Mouse (Mus musculus) hindbrain, embryonic 13.5 days (tissue): ENCODE measurements at regions not wholly inside any gene's neighbourhood (a gene's known extent, or its start where the extent isn't known, plus 50 kb on each side); places are given as distances from the start of the nearest gene placed in this dataset.
"Not testable (repeated sequence)": the region's sequence is repeated elsewhere in the genome, so short reads cannot be mapped to it uniquely, and the experiment has no call there.

Experiments
- ATAC-seq: fragments of 200-750 bp; cut with Nextera tagmentation; 2 replicates; pipeline ENCODE4 v1.8.0; 2017; ENCODE audit warnings: moderate TSS enrichment; ENCODE audit not compliant: low FRiP score
- H3K27ac ChIP-seq: fragments of 300-500 bp; sonication (generic); 2 replicates; pipeline ENCODE4 v1.5.1; 2015; ENCODE audit warnings: inconsistent platforms, mild to moderate bottlenecking, moderate library complexity
- H3K27me3 ChIP-seq: fragments of 300-500 bp; sonication (generic); 2 replicates; pipeline ENCODE4 v1.6.1; 2015; ENCODE audit warnings: mild to moderate bottlenecking, inconsistent platforms
- H3K36me3 ChIP-seq: fragments of 300-500 bp; sonication (generic); 2 replicates; pipeline ENCODE4 v1.6.1; 2015; ENCODE audit warnings: mild to moderate bottlenecking, inconsistent platforms
- H3K4me1 ChIP-seq: fragments of 300-500 bp; sonication (generic); replicated peaks from 2 replicates; pipeline ENCODE4 v1.6.1; 2015; ENCODE audit warnings: inconsistent platforms
- H3K4me2 ChIP-seq: fragments of 300-500 bp; sonication (generic); 2 replicates; pipeline ENCODE4 v1.6.1; 2015; ENCODE audit warnings: inconsistent platforms, mild to moderate bottlenecking, moderate library complexity
- H3K4me3 ChIP-seq: fragments of 300-500 bp; sonication (generic); 2 replicates; pipeline ENCODE4 v1.5.1; 2015; ENCODE audit warnings: mild to moderate bottlenecking, inconsistent platforms
- H3K9ac ChIP-seq: fragments of 300-500 bp; sonication (generic); 2 replicates; pipeline ENCODE4 v1.6.1; 2015; ENCODE audit warnings: mild to moderate bottlenecking, inconsistent platforms
- H3K9me3 ChIP-seq: fragments of 300-500 bp; sonication (generic); 2 replicates; pipeline ENCODE4 v1.6.1; 2016; ENCODE audit warnings: inconsistent platforms
- WGBS: fragments of 180-500 bp; shearing (Covaris S2); methylation state at CpG from one replicate; pipeline ENCODE4 v1.1.7; 2015; 5-methylcytosine and 5-hydroxymethylcytosine counted together

- H3K4me3 ChIP-seq = no peak overlapping the region
- no peak for ATAC-seq
- no peaks in the 10 kb centered on the region for H3K9me3 ChIP-seq
- no peak overlapping the region for H3K4me2 ChIP-seq
- no peaks in the 10 kb centered on the region for H3K36me3 ChIP-seq
- no peak overlapping the region for H3K9ac ChIP-seq
- 75% methylated on average over 3 of the region's 3 CpGs for WGBS
- H3K27ac ChIP-seq = no peak overlapping the region
- H3K27me3 ChIP-seq = peaks cover 7% of the 10 kb centered on the region; the same call in 1 of the 2 replicates
- peaks cover 13% of the 10 kb centered on the region for H3K4me1 ChIP-seq
These were observed 171.9 kb upstream of the Pum3 start for GRCm38 (mm10) chr19:27601551-27601950.

DNA sequence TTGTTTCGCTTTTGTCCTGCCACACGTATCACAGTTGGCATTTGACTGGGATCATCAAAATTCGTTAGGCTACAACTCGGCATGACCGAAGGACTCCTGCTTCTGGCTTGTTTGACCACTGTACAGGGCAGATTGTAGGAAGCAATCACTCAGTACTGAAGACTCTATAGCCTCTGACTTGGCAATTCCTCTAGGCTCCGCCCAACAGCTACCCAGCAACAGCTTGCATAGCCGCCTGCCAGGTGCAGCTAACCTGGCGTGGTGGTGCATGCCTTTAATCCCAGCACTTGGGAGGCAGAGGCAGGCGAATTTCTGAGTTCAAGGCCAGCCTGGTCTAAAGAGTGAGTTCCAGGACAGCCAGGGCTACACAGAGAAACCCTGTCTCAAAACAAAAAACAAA is 170.8 kb upstream of the Pum3 start:
- not testable (repeated sequence) for H3K9me3 ChIP-seq, H3K4me2 ChIP-seq, H3K9ac ChIP-seq, H3K27me3 ChIP-seq, H3K36me3 ChIP-seq, H3K4me3 ChIP-seq
- Histone ChIP-seq H3K27ac (peak overlapping the region; percentile 64; the same call in 1 of the 2 replicates), H3K4me1 (peaks cover 13% of the 10 kb centered on the region)
- peak; percentile 18; the same call in 1 of the 2 replicates for ATAC-seq
- 89% methylated on average over 9 of the region's 9 CpGs for WGBS

GRCm38 (mm10) chr19:27599639-27600308 is 170.1 kb upstream of the Pum3 start:
- Histone ChIP-seq H3K4me2 (no peak overlapping the region), H3K4me3 (no peak overlapping the region), H3K4me1 (peaks cover 13% of the 10 kb centered on the region), H3K9ac (no peak overlapping the region), H3K27ac (peak overlapping the region; percentile 64), H3K36me3 (no peaks in the 10 kb centered on the region), H3K9me3 (no peaks in the 10 kb centered on the region), H3K27me3 (peaks cover 7% of the 10 kb centered on the region; the same call in 1 of the 2 replicates)
- peak; percentile 60; the same call in 1 of the 2 replicates for ATAC-seq
- WGBS = 37% methylated on average over 10 of the region's 10 CpGs

GRCm38 (mm10) chr19:27598350-27598749 is 168.7 kb upstream of the Pum3 start:
- peaks cover 7% of the 10 kb centered on the region; the same call in 1 of the 2 replicates for H3K27me3 ChIP-seq
- no peak overlapping the region for H3K9ac ChIP-seq
- no peak for ATAC-seq
- peaks cover 10% of the 10 kb centered on the region for H3K4me1 ChIP-seq
- no peaks in the 10 kb centered on the region for H3K36me3 ChIP-seq
- WGBS = 76% methylated on average over 5 of the region's 5 CpGs
- no peaks in the 10 kb centered on the region for H3K9me3 ChIP-seq
- no peak overlapping the region for H3K4me2 ChIP-seq
- no peak overlapping the region for H3K27ac ChIP-seq
- no peak overlapping the region for H3K4me3 ChIP-seq

GRCm38 (mm10) chr19:27585566-27585965 is 155.9 kb upstream of the Pum3 start:
- H3K27ac ChIP-seq = no peak overlapping the region
- H3K36me3 ChIP-seq = no peaks in the 10 kb centered on the region
- H3K9ac ChIP-seq = no peak overlapping the region
- H3K27me3 ChIP-seq = no peaks in the 10 kb centered on the region
- H3K4me2 ChIP-seq = no peak overlapping the region
- no peak for ATAC-seq
- H3K4me1 ChIP-seq = peaks cover 8% of the 10 kb centered on the region
- no peak overlapping the region for H3K4me3 ChIP-seq
- 80% methylated on average over 6 of the region's 6 CpGs for WGBS
- no peaks in the 10 kb centered on the region for H3K9me3 ChIP-seq

DNA sequence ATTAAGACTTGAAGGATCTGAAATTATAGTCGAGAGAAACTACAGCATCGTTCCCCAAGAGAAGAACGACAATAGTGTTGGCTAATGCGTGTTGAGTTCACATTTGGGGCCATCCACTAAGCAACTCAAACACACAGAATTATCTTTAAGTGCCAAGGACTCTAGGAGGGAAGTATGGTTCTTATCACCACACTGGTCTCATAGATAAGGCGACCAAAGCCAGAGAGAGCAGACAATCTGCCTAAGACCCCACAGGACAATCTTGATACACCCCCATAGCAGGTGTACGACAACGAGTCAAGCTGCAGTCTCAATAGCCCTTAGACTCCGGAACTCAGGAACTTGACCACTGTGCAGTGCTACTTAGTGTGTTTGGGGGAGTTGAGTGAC is 152.5 kb upstream of the Pum3 start:
- no peaks in the 10 kb centered on the region for H3K27me3 ChIP-seq
- WGBS = 83% methylated on average over 8 of the region's 8 CpGs
- H3K4me3 ChIP-seq = no peak overlapping the region
- peaks cover 8% of the 10 kb centered on the region for H3K4me1 ChIP-seq
- no peak for ATAC-seq
- no peak overlapping the region for H3K4me2 ChIP-seq
- no peaks in the 10 kb centered on the region for H3K9me3 ChIP-seq
- no peak overlapping the region for H3K9ac ChIP-seq
- no peaks in the 10 kb centered on the region for H3K36me3 ChIP-seq
- no peak overlapping the region for H3K27ac ChIP-seq

GRCm38 (mm10) chr19:27581362-27582110 is 151.9 kb upstream of the Pum3 start:
- no peaks in the 10 kb centered on the region for H3K27me3 ChIP-seq
- H3K4me2 ChIP-seq = no peak overlapping the region
- no peak overlapping the region for H3K4me3 ChIP-seq
- ATAC-seq = no peak
- no peaks in the 10 kb centered on the region for H3K9me3 ChIP-seq
- H3K9ac ChIP-seq = no peak overlapping the region
- 53% methylated on average over 6 of the region's 6 CpGs for WGBS
- H3K4me1 ChIP-seq = peaks cover 8% of the 10 kb centered on the region
- H3K36me3 ChIP-seq = no peaks in the 10 kb centered on the region
- H3K27ac ChIP-seq = no peak overlapping the region

DNA sequence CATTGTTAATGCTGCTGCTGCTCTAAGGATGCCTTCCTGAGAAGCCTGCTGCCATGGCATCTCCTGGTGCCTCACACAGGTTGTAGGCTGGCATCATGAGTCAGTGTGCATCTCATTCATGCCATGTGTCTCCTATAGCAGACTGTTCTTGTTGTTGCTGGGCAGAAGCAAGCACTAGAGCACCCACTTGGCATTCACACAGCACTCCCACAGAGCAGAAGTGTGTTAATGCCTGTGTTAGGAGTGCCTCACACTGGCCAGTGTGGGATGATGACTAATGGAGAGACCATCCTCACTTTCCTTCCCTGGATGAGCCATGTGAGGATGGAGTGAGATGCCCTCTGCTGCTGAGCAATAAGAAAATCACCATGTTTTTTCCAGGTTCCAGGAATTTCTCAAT is 146.9 kb upstream of the Pum3 start:
- no peaks in the 10 kb centered on the region for H3K36me3 ChIP-seq
- ATAC-seq = no peak
- peaks cover 5% of the 10 kb centered on the region for H3K4me1 ChIP-seq
- H3K9ac ChIP-seq = no peak overlapping the region
- H3K27me3 ChIP-seq = no peaks in the 10 kb centered on the region
- no peaks in the 10 kb centered on the region for H3K9me3 ChIP-seq
- no peak overlapping the region for H3K4me3 ChIP-seq
- H3K4me2 ChIP-seq = no peak overlapping the region
- no peak overlapping the region for H3K27ac ChIP-seq

DNA sequence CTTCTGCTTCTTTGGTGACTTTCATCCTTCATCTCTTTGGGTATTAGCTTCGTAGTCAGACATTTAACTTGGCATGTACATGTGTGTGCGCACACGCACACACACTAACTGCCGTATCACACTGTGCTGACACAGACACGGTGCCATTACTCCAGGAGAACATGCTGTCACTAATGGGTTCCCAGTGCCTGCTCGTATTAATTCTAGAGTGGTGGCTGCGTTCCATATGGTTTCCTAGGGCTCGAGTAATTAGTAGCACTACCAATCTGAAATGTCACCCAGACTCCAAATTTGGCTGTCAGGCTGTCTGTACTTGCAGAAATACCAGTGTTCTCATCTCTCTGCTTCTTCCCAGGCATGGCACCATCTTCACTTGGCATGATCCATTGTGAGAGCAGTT is 137.3 kb upstream of the Pum3 start:
- H3K4me3 ChIP-seq = no peak overlapping the region
- no peaks in the 10 kb centered on the region for H3K9me3 ChIP-seq
- H3K36me3 ChIP-seq = no peaks in the 10 kb centered on the region
- peaks cover 5% of the 10 kb centered on the region; the same call in 1 of the 2 replicates for H3K4me1 ChIP-seq
- H3K27ac ChIP-seq = no peak overlapping the region
- ATAC-seq = no peak
- no peaks in the 10 kb centered on the region for H3K27me3 ChIP-seq
- whole genome bisulfite sequencing = 82% methylated on average over 8 of the region's 8 CpGs
- H3K4me2 ChIP-seq = no peak overlapping the region
- H3K9ac ChIP-seq = no peak overlapping the region

GRCm38 (mm10) chr19:27566060-27566459 is 136.4 kb upstream of the Pum3 start:
- H3K27me3 ChIP-seq = no peaks in the 10 kb centered on the region
- H3K4me1 ChIP-seq = peaks cover 5% of the 10 kb centered on the region; the same call in 1 of the 2 replicates
- H3K4me3 ChIP-seq = no peak overlapping the region
- H3K9me3 ChIP-seq = no peaks in the 10 kb centered on the region
- no peak overlapping the region for H3K27ac ChIP-seq
- ATAC-seq = no peak
- no peaks in the 10 kb centered on the region for H3K36me3 ChIP-seq
- WGBS = 85% methylated on average over 3 of the region's 3 CpGs
- no peak overlapping the region for H3K4me2 ChIP-seq
- no peak overlapping the region for H3K9ac ChIP-seq

- H3K36me3 ChIP-seq = no peaks in the 10 kb centered on the region
- no peak for ATAC-seq
- peaks cover 5% of the 10 kb centered on the region; the same call in 1 of the 2 replicates for H3K4me1 ChIP-seq
- no peak overlapping the region for H3K27ac ChIP-seq
- H3K4me2 ChIP-seq = no peak overlapping the region
- H3K9ac ChIP-seq = no peak overlapping the region
- H3K4me3 ChIP-seq = no peak overlapping the region
- no peaks in the 10 kb centered on the region for H3K27me3 ChIP-seq
- H3K9me3 ChIP-seq = no peaks in the 10 kb centered on the region
- 62% methylated on average over 5 of the region's 5 CpGs for WGBS
These were observed 134.5 kb upstream of the Pum3 start for GRCm38 (mm10) chr19:27564086-27564485.

GRCm38 (mm10) chr19:27563592-27563991 is 134.0 kb upstream of the Pum3 start:
- H3K36me3 ChIP-seq = no peaks in the 10 kb centered on the region
- ATAC-seq = no peak

DNA sequence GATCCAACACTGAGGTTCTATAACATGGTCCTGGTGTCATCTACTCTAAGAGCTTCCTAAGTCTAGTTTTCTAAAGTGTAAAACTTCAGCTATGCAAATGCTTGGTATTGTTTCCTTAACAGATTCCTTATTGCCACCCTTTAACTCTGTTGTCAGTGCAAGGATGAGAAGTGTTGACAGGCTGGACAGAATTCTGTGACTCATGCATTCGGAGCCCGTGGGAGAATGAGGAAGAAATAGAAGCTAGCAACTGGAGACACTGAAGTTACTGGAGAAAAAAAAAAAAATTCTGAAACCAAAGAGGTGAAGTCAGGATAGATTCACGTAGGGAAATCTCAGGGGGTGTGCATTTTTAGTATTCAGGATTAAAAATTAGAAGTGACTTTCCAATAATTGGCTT is 128.6 kb upstream of the Pum3 start:
- ATAC-seq = no peak
- WGBS = 83% methylated on average over 3 of the region's 3 CpGs
- Histone ChIP-seq H3K27me3 (peaks cover 5% of the 10 kb centered on the region; the same call in 1 of the 2 replicates), H3K4me1 (no peaks in the 10 kb centered on the region), H3K4me2 (no peak overlapping the region), H3K36me3 (no peaks in the 10 kb centered on the region), H3K27ac (no peak overlapping the region), H3K9me3 (no peaks in the 10 kb centered on the region), H3K4me3 (no peak overlapping the region), H3K9ac (no peak overlapping the region)

More at GRCm38 (mm10) chr19:27563592-27563991, 134.0 kb upstream of the Pum3 start:
- H3K9ac ChIP-seq = no peak overlapping the region
- H3K27ac ChIP-seq = no peak overlapping the region
- no peak overlapping the region for H3K4me3 ChIP-seq
- no peak overlapping the region for H3K4me2 ChIP-seq
- no peaks in the 10 kb centered on the region for H3K9me3 ChIP-seq
- H3K27me3 ChIP-seq = no peaks in the 10 kb centered on the region
- 52% methylated on average over 9 of the region's 9 CpGs for WGBS
- peaks cover 5% of the 10 kb centered on the region; the same call in 1 of the 2 replicates for H3K4me1 ChIP-seq
